Mouse (Mus musculus) thymus, adult 2 months (tissue): Measurements from ENCODE around the gene Rab42. TPM values are rescaled to one million over a fixed set of nuclear protein-coding genes. Genes with fewer than 3 reads are reported as not detected.

Experiments
- DNase-seq: peaks from one replicate; pipeline ENCODE4 v3.0.0; 2021
- H3K27ac ChIP-seq: fragments of 200-500 bp; 2 replicates; pipeline ENCODE4 v1.5.1; 2012; ENCODE audit warnings: low read length, control low read depth; ENCODE audit not compliant: control insufficient read depth, insufficient read depth
- H3K27me3 ChIP-seq: fragments of 200-500 bp; 2 replicates; pipeline ENCODE4 v1.6.1; 2012; ENCODE audit warnings: mild to moderate bottlenecking, low read length, moderate library complexity, mixed read lengths; ENCODE audit not compliant: control insufficient read depth, insufficient read depth
- H3K36me3 ChIP-seq: fragments of 200-500 bp; 2 replicates; pipeline ENCODE4 v1.6.1; 2012; ENCODE audit warnings: mild to moderate bottlenecking, low read length, moderate library complexity; ENCODE audit not compliant: control insufficient read depth, insufficient read depth
- H3K4me1 ChIP-seq: fragments of 200-500 bp; replicated peaks from 2 replicates; pipeline ENCODE4 v1.6.1; 2012; ENCODE audit warnings: low read length; ENCODE audit not compliant: control insufficient read depth, insufficient read depth
- H3K4me3 ChIP-seq: fragments of 200-500 bp; 2 replicates; pipeline ENCODE4 v1.5.1; 2012; ENCODE audit warnings: mild to moderate bottlenecking, low read length, control low read depth, moderate library complexity; ENCODE audit not compliant: control insufficient read depth, insufficient read depth
- CTCF ChIP-seq: fragments of 200-500 bp; IDR thresholded peaks from 2 replicates; pipeline ENCODE4 v1.5.1; 2012; ENCODE audit warnings: mild to moderate bottlenecking, control low read depth, low read length, moderate library complexity, borderline replicate concordance; ENCODE audit not compliant: control insufficient read depth, poor library complexity, insufficient read depth; ENCODE audit errors: extremely low read depth
- POLR2A ChIP-seq: fragments of 200-500 bp; IDR thresholded peaks from 2 replicates; pipeline ENCODE4 v1.6.1; 2012; ENCODE audit warnings: mild to moderate bottlenecking, low read length, control low read depth, moderate library complexity; ENCODE audit not compliant: control insufficient read depth, poor library complexity, insufficient read depth; ENCODE audit errors: extremely low read depth
- WGBS: fragments of 180-500 bp; shearing (Covaris S2); methylation state at CpG from one replicate; pipeline ENCODE4 v1.1.7; 2018; 5-methylcytosine and 5-hydroxymethylcytosine counted together
- polyA plus RNA-seq: library from polyadenylated mRNA; depleted of rRNA; stranded (reverse); fragments of >200 nt; gene quantifications from 2 replicates; pipeline ENCODE4 v1.2.3, GENCODE M21; 2012; rRNA removed

The Rab42 gene
- polyA plus RNA-seq = 6.2 and 6.8 TPM in 2 replicates

DNA sequence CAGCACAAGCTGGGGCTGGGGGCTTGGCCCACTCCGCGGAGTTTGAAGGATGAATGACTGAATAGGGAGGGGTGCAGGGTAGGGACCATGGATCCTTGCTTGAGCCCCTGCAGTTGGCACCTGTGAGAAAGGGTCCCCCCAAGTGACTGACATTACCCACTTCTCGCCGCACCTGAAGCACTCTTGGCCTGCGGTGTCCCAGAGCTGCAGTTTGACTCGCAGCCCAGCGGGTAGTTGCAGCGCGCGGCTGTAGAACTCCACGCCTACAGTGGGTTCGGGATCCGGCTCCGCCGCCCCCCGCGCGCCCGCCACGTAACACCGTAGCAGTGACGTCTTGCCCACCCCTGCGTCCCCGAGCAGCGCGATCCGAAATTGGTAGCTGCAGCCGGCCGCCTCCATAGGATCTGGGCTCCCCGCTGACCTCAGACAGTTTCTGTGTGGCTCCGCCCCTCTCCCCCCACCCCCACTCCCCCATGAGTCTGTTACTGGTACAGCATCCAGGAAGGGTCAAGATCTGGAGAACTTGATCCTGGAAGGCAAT, at the start of gene Rab42:
TSS of gene Rab42 (minus strand) at position 447 of the 541 bp plus-strand sequence.
- DNase-seq = peak; percentile 49
- peak within 1 kb of the TSS; percentile 49 for H3K4me3 ChIP-seq
- H3K4me1 ChIP-seq = peaks cover 17% of the 10 kb centered on the region
- no peaks in the 10 kb centered on the region for H3K27me3 ChIP-seq
- TF ChIP-seq POLR2A (no peak), CTCF (no peak)
- WGBS = 2% methylated on average over 31 of the region's 31 CpGs
- H3K36me3 ChIP-seq = no peaks in the 10 kb centered on the region
- peak within 1 kb of the TSS; percentile 6; the same call in 1 of the 2 replicates for H3K27ac ChIP-seq

GRCm38 (mm10) chr4:132352739-132353138, 49.6 kb upstream of the Rab42 start:
- DNase-seq = peak; percentile 16
- Histone ChIP-seq H3K27ac (0 out of 2 replicates have a peak overlapping the region, but pooled peaks have one; percentile 16), H3K4me3 (peak overlapping the region; percentile 90), H3K36me3 (peaks cover 8% of the 10 kb centered on the region; the same call in 1 of the 2 replicates), H3K4me1 (peaks cover 5% of the 10 kb centered on the region), H3K27me3 (no peaks in the 10 kb centered on the region)
- WGBS = under 1% methylated on average over 14 of the region's 14 CpGs
- TF ChIP-seq CTCF (no peak), POLR2A (no peak)

DNA sequence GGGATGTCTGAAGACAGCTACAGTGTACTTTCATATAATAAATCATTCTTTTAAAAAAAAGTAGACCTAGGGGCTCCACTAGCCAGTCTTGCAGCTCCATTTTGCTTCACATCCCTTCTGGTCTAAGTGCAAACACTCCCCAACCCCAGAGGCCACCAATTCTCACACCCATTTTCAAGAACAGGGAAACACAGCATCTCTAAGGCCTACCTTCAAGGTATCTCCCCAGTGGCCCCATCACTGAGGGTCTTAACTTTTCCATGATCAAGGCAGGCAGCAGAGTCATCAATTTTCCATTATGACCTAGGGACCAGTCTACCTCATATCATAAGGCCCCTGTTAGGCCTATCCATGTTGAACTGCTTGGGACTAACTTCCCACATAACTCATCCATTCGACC, 48.2 kb upstream of the Rab42 start:
- DNase-seq = no peak
- Histone ChIP-seq H3K27me3 (no peaks in the 10 kb centered on the region), H3K4me3 (no peak overlapping the region), H3K4me1 (peaks cover 5% of the 10 kb centered on the region), H3K36me3 (0 out of 2 replicates have a peak, but pooled peaks cover 5% of the 10 kb centered on the region), H3K27ac (no peak overlapping the region)
- no peak for TF ChIP-seq POLR2A
- no peak for TF ChIP-seq CTCF
- WGBS = 47% methylated on average over 1 of the region's 1 CpGs

- WGBS = 96% methylated on average over 3 of the region's 3 CpGs
- 0 out of 2 replicates have a peak, but pooled peaks cover 5% of the 10 kb centered on the region for H3K36me3 ChIP-seq
- DNase-seq = no peak
- TF ChIP-seq POLR2A (no peak), CTCF (no peak)
- H3K4me1 ChIP-seq = peaks cover 5% of the 10 kb centered on the region
- no peaks in the 10 kb centered on the region for H3K27me3 ChIP-seq
- H3K27ac ChIP-seq = no peak overlapping the region
- no peak overlapping the region for H3K4me3 ChIP-seq
These were observed 47.7 kb upstream of the Rab42 start for GRCm38 (mm10) chr4:132350854-132351253.

- Histone ChIP-seq H3K27ac (no peak overlapping the region), H3K36me3 (0 out of 2 replicates have a peak, but pooled peaks cover 5% of the 10 kb centered on the region), H3K27me3 (no peaks in the 10 kb centered on the region), H3K4me3 (no peak overlapping the region), H3K4me1 (peaks cover 5% of the 10 kb centered on the region)
- no peak for DNase-seq
- TF ChIP-seq POLR2A (no peak), CTCF (no peak)
- 90% methylated on average over 2 of the region's 2 CpGs for WGBS
These were observed 47.0 kb upstream of the Rab42 start for GRCm38 (mm10) chr4:132350123-132350740.

GRCm38 (mm10) chr4:132349495-132350122, 46.4 kb upstream of the Rab42 start:
- TF ChIP-seq CTCF = no peak
- H3K4me3 ChIP-seq = no peak overlapping the region
- H3K27ac ChIP-seq = no peak overlapping the region
- no peak for DNase-seq
- 90% methylated on average over 3 of the region's 3 CpGs for WGBS
- H3K4me1 ChIP-seq = peaks cover 7% of the 10 kb centered on the region
- H3K36me3 ChIP-seq = 0 out of 2 replicates have a peak, but pooled peaks cover 5% of the 10 kb centered on the region
- no peaks in the 10 kb centered on the region for H3K27me3 ChIP-seq
